Mouse (Mus musculus) cerebellum, adult 18-20 months (tissue): ENCODE data around the gene Ncbp2.
"Not testable (repeated sequence)": the region's sequence is repeated elsewhere in the genome, so short reads cannot be mapped to it uniquely, and the experiment has no call there.

ENCODE experiments used
- DNase-seq, 2 experiments: peaks; one replicate each; pipeline ENCODE4 v3.0.0; 2021

Gene Ncbp2

GRCm38 (mm10) chr16:31935091-31935979, 13.0 kb upstream of the Ncbp2 start:
- peak; percentile 45 to 46 for DNase-seq

GRCm38 (mm10) chr16:31936568-31936967, 11.7 kb upstream of the Ncbp2 start:
- DNase-seq: no peak

- DNase-seq: no peak
These were observed 9.5 kb upstream of the Ncbp2 start for GRCm38 (mm10) chr16:31938856-31939255.

- no peak for DNase-seq
These were observed 7.7 kb upstream of the Ncbp2 start for GRCm38 (mm10) chr16:31940586-31940985.

GRCm38 (mm10) chr16:31943980-31944379, 4.3 kb upstream of the Ncbp2 start:
- DNase-seq: peak; percentile 81 to 83

GRCm38 (mm10) chr16:31944698-31945255, 3.5 kb upstream of the Ncbp2 start:
- peak in 1 of 2 experiments; percentile 24 for DNase-seq

GRCm38 (mm10) chr16:31945372-31945771, 2.9 kb upstream of the Ncbp2 start:
- no peak for DNase-seq

- not testable (repeated sequence) for DNase-seq
These were observed 2.3 kb upstream of the Ncbp2 start for GRCm38 (mm10) chr16:31945986-31946385.

- no peak for DNase-seq
These were observed 980 bp upstream of the Ncbp2 start for GRCm38 (mm10) chr16:31947333-31947732.

GRCm38 (mm10) chr16:31947901-31948316, 404 bp upstream of the Ncbp2 start:
- no peak for DNase-seq

- no peak for DNase-seq
These were observed 14.9 kb downstream of the Ncbp2 start for GRCm38 (mm10) chr16:31963224-31963623.

GRCm38 (mm10) chr16:31975258-31975657, 26.9 kb downstream of the Ncbp2 start:
- no peak for DNase-seq

GRCm38 (mm10) chr16:31979501-31979900, 31.2 kb downstream of the Ncbp2 start:
- no peak for DNase-seq

- DNase-seq: no peak
These were observed 32.6 kb downstream of the Ncbp2 start for GRCm38 (mm10) chr16:31980946-31981345.

GRCm38 (mm10) chr16:31992039-31992438, 43.7 kb downstream of the Ncbp2 start:
- no peak for DNase-seq

- DNase-seq: no peak
These were observed 44.9 kb downstream of the Ncbp2 start for GRCm38 (mm10) chr16:31993195-31993594.

GRCm38 (mm10) chr16:31993946-31994345, 45.6 kb downstream of the Ncbp2 start:
- DNase-seq: no peak

GRCm38 (mm10) chr16:31996371-31996770, 48.1 kb downstream of the Ncbp2 start:
- DNase-seq: no peak

- peak; percentile 93 to 94 for DNase-seq
These were observed 54.5 kb downstream of the Ncbp2 start, which contains the start of gene Senp5 for GRCm38 (mm10) chr16:32002509-32003477. Gene Senp5, minus strand, starts transcription at chr16:32003287.

GRCm38 (mm10) chr16:32004731-32005130, 56.4 kb downstream of the Ncbp2 start:
- DNase-seq: no peak

GRCm38 (mm10) chr16:32008529-32009293, 60.4 kb downstream of the Ncbp2 start:
- DNase-seq: no peak

- no peak for DNase-seq
These were observed 61.6 kb downstream of the Ncbp2 start for GRCm38 (mm10) chr16:32009913-32010312.
